Mouse (Mus musculus): Measurements from ENCODE around the gene Tsg101.

DNA sequence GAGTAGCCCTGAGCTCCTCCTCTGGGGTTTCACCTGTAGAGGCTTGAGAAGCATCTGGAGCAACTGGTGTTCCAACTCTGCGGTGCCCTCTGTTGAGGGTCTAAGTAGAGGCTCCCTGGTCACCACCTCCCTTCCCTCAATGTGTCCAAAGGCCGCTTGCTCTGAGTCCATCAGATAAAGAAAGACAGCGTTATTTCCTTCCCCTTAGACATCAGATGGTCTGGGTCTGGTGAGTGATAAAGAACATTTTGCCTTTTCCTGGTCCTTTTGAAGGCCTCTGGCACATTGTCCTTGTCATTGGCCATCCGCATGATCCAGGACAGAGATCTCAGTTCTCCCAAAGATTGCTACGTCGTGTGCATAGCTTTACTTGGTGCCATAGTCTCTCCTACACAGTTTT is 42.5 kb downstream of the Tsg101 start:
- TF ChIP-seq POLR2A (IDR thresholded peaks at IDR 0.05; ENCODE audit: borderline replicate concordance, extremely low read depth, low read depth, low read length) (no peak), CTCF (IDR thresholded peaks at IDR 0.05; ENCODE audit: insufficient read depth, low read length) (no peak)
